Mouse (Mus musculus) liver, adult 2 months (tissue): ENCODE data around the gene Cdk12. TPM values are rescaled to one million over a fixed set of nuclear protein-coding genes. Genes with fewer than 3 reads are reported as not detected.

Experiments
- DNase-seq: peaks from one replicate; pipeline ENCODE4 v3.0.0-alpha.2; 2011; ENCODE audit warnings: low read depth, low spot score; ENCODE audit errors: extremely low read depth
- H3K27ac ChIP-seq: fragments of 200-500 bp; replicated peaks from 2 replicates; pipeline ENCODE4 v1.5.1; 2012; ENCODE audit warnings: low read depth, mild to moderate bottlenecking, control low read depth, inconsistent platforms, low read length; ENCODE audit not compliant: insufficient read depth
- H3K27me3 ChIP-seq: fragments of 200-500 bp; 2 replicates; pipeline ENCODE4 v1.6.1; 2012; ENCODE audit warnings: mild to moderate bottlenecking, moderate library complexity, low read length, inconsistent platforms; ENCODE audit not compliant: control insufficient read depth, insufficient read depth
- H3K36me3 ChIP-seq: fragments of 200-500 bp; 2 replicates; pipeline ENCODE4 v1.6.1; 2012; ENCODE audit warnings: low read length, inconsistent platforms; ENCODE audit not compliant: control insufficient read depth, insufficient read depth
- H3K4me1 ChIP-seq: fragments of 200-500 bp; 2 replicates; pipeline ENCODE4 v1.6.1; 2011; ENCODE audit warnings: low read length; ENCODE audit not compliant: control insufficient read depth, insufficient read depth
- H3K4me3 ChIP-seq: fragments of 200-500 bp; 2 replicates; pipeline ENCODE4 v1.5.1; 2011; ENCODE audit warnings: low read depth, mild to moderate bottlenecking, control low read depth, low read length, moderate library complexity; ENCODE audit not compliant: insufficient read depth
- H3K79me2 ChIP-seq: fragments of 200-500 bp; 2 replicates; pipeline ENCODE4 v1.6.1; 2012; ENCODE audit warnings: inconsistent platforms, mild to moderate bottlenecking, low read length, moderate library complexity; ENCODE audit not compliant: control insufficient read depth, insufficient read depth
- H3K9ac ChIP-seq: fragments of 200-500 bp; 2 replicates; pipeline ENCODE4 v1.6.1; 2012; ENCODE audit warnings: low read depth, mild to moderate bottlenecking, control low read depth, inconsistent platforms, low read length
- CTCF ChIP-seq: fragments of 200-500 bp; IDR thresholded peaks from 2 replicates; pipeline ENCODE4 v1.5.1; 2011; ENCODE audit warnings: low read depth, low read length, control low read depth
- POLR2A ChIP-seq: fragments of 200-500 bp; IDR thresholded peaks from 2 replicates; pipeline ENCODE4 v1.6.1; 2011; ENCODE audit warnings: low read length, control low read depth; ENCODE audit not compliant: insufficient read depth; ENCODE audit errors: extremely low read depth
- WGBS: fragments of 180-500 bp; shearing (Covaris S2); methylation state at CpG from one replicate; pipeline ENCODE4 v1.1.7; 2018; 5-methylcytosine and 5-hydroxymethylcytosine counted together
- polyA plus RNA-seq: library from polyadenylated mRNA; depleted of rRNA; stranded (reverse); fragments of >200 nt; gene quantifications from 2 replicates; pipeline ENCODE4 v1.2.3, GENCODE M21; 2012
- total RNA-seq: library from RNA; depleted of rRNA; stranded (reverse); fragments of >200 nt; gene quantifications from 2 replicates; pipeline ENCODE4 v1.2.3, GENCODE M21; 2014

Cdk12 gene
- total and polyA plus RNA-seq, 2 experiments: 7.9 to 19.5 TPM

GRCm38 (mm10) chr11:98284230-98284629 is 81.4 kb downstream of the Cdk12 start:
- TF ChIP-seq CTCF (no peak), POLR2A (no peak)
- no peak overlapping the region for H3K9ac ChIP-seq
- H3K36me3 ChIP-seq: no peaks in the 10 kb centered on the region
- H3K27me3 ChIP-seq: no peaks in the 10 kb centered on the region
- H3K79me2 ChIP-seq: no peaks in the 10 kb centered on the region
- 31% methylated on average over 14 of the region's 17 CpGs for WGBS
- DNase-seq: no peak
- no peak overlapping the region for H3K27ac ChIP-seq
- no peak overlapping the region for H3K4me3 ChIP-seq
- peaks cover 8% of the 10 kb centered on the region for H3K4me1 ChIP-seq

- no peak overlapping the region for H3K4me3 ChIP-seq
- peak; percentile 48 for DNase-seq
- H3K36me3 ChIP-seq: no peaks in the 10 kb centered on the region
- no peak overlapping the region for H3K27ac ChIP-seq
- 38% methylated on average over 2 of the region's 2 CpGs for WGBS
- TF ChIP-seq CTCF (no peak), POLR2A (no peak)
- no peaks in the 10 kb centered on the region for H3K79me2 ChIP-seq
- H3K9ac ChIP-seq: no peak overlapping the region
- no peaks in the 10 kb centered on the region for H3K27me3 ChIP-seq
- H3K4me1 ChIP-seq: peaks cover 10% of the 10 kb centered on the region
Measured at GRCm38 (mm10) chr11:98285368-98285767, 82.5 kb downstream of the Cdk12 start.

GRCm38 (mm10) chr11:98287531-98287930 is 84.7 kb downstream of the Cdk12 start:
- 74% methylated on average over 5 of the region's 5 CpGs for WGBS
- no peak for TF ChIP-seq CTCF
- no peak for TF ChIP-seq POLR2A
- Histone ChIP-seq H3K27ac (no peak overlapping the region), H3K79me2 (no peaks in the 10 kb centered on the region), H3K4me3 (no peak overlapping the region), H3K36me3 (no peaks in the 10 kb centered on the region), H3K9ac (no peak overlapping the region), H3K4me1 (peaks cover 10% of the 10 kb centered on the region), H3K27me3 (no peaks in the 10 kb centered on the region)
- no peak for DNase-seq

- Histone ChIP-seq H3K4me1 (peaks cover 10% of the 10 kb centered on the region), H3K4me3 (no peak overlapping the region), H3K27me3 (no peaks in the 10 kb centered on the region), H3K27ac (no peak overlapping the region), H3K36me3 (no peaks in the 10 kb centered on the region), H3K79me2 (no peaks in the 10 kb centered on the region), H3K9ac (no peak overlapping the region)
- DNase-seq: no peak
- no peak for TF ChIP-seq POLR2A
- no peak for TF ChIP-seq CTCF
- WGBS: 57% methylated on average over 7 of the region's 7 CpGs
Measured at GRCm38 (mm10) chr11:98287961-98288360, 85.1 kb downstream of the Cdk12 start.

DNA sequence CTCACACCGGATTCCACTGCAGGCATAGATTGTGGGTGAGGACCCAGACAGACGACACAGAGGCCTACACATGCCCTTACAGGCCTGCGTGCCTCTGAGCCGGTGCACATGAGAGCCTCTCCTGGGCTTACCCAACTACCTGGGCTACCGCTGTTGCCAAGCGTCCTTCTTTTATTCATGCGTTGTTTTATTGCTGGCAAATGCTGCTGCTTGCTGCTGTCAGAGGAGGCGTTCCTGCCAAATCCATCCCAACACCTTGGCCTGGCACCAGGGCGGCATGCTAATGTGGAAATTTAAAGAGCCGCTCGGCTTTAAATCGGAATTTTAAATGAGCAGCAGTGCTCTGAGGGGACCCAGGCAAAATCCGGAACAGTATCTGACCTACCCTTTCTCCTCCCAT is 87.0 kb downstream of the Cdk12 start:
- no peak for TF ChIP-seq POLR2A
- no peak for TF ChIP-seq CTCF
- DNase-seq: peak; percentile 87
- 49% methylated on average over 13 of the region's 13 CpGs for WGBS
- Histone ChIP-seq H3K4me1 (peaks cover 16% of the 10 kb centered on the region), H3K9ac (no peak overlapping the region), H3K79me2 (peaks cover 5% of the 10 kb centered on the region; the same call in 1 of the 2 replicates), H3K4me3 (no peak overlapping the region), H3K36me3 (no peaks in the 10 kb centered on the region), H3K27ac (peak overlapping the region; percentile 3; the same call in 1 of the 2 replicates), H3K27me3 (no peaks in the 10 kb centered on the region)

DNA sequence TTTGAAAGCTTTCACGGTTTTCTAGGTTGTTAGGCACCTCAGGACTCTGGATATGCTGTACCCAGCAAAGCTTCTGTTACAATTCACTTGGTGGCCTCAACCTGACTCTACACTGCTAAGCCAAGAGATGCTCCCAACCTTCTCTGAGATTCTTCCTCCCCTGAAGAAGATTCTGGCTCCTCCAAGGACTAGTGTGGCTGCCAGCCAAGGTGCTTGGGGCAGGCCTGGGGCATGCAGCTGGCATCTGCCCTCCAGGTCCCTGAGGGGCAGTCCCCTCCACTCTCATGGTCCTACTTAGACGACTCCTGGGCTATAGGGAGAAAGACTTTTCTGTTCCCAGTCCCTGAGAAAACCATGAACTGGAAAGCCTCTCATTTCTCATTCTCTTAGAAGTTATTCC is 88.0 kb downstream of the Cdk12 start:
- H3K4me1 ChIP-seq: peaks cover 14% of the 10 kb centered on the region
- no peak overlapping the region for H3K4me3 ChIP-seq
- TF ChIP-seq CTCF: no peak
- no peak for TF ChIP-seq POLR2A
- no peaks in the 10 kb centered on the region for H3K36me3 ChIP-seq
- H3K9ac ChIP-seq: no peak overlapping the region
- no peak for DNase-seq
- WGBS: 67% methylated on average over 2 of the region's 2 CpGs
- H3K79me2 ChIP-seq: peaks cover 5% of the 10 kb centered on the region; the same call in 1 of the 2 replicates
- H3K27me3 ChIP-seq: no peaks in the 10 kb centered on the region
- no peak overlapping the region for H3K27ac ChIP-seq
